Mouse (Mus musculus) retina, embryonic 14.5 days (tissue): ENCODE measurements around the gene 2200002J24Rik.
"Not testable (repeated sequence)": the region's sequence is repeated elsewhere in the genome, so short reads cannot be mapped to it uniquely, and the experiment has no call there.

Experiments used
- DNase-seq: peaks from one replicate; pipeline ENCODE4 v3.0.0-alpha.2; 2015; ENCODE audit warnings: low spot score

Gene 2200002J24Rik

GRCm38 (mm10) chr7:30728739-30729395, 30.1 kb downstream of the 2200002J24Rik start:
- no peak for DNase-seq

GRCm38 (mm10) chr7:30729396-30730063, 30.8 kb downstream of the 2200002J24Rik start, which contains the start of gene Tmem147:
TSS of gene Tmem147 (minus strand) at chr7:30729540.
- DNase-seq, result peak; percentile 97

GRCm38 (mm10) chr7:30730064-30730722, 31.5 kb downstream of the 2200002J24Rik start:
- not testable (repeated sequence) for DNase-seq

- no peak for DNase-seq
Observed at GRCm38 (mm10) chr7:30736211-30736610, 37.5 kb downstream of the 2200002J24Rik start.

- DNase-seq, result not testable (repeated sequence)
Observed at GRCm38 (mm10) chr7:30742570-30742969, 43.8 kb downstream of the 2200002J24Rik start.

- not testable (repeated sequence) for DNase-seq
Observed at GRCm38 (mm10) chr7:30743617-30744016, 44.9 kb downstream of the 2200002J24Rik start, which contains the start of gene Gapdhs. TSS of gene Gapdhs (minus strand) at chr7:30743681.

GRCm38 (mm10) chr7:30744022-30744598, 45.4 kb downstream of the 2200002J24Rik start:
- peak; percentile 7 for DNase-seq

- DNase-seq, result no peak
Observed at GRCm38 (mm10) chr7:30747525-30748204, 48.9 kb downstream of the 2200002J24Rik start.
